Mouse (Mus musculus): ENCODE measurements around the gene Elmod3. TPM values are rescaled to one million over a fixed set of nuclear protein-coding genes. Genes with fewer than 3 reads are reported as not detected.
"Not testable (repeated sequence)": the region's sequence is repeated elsewhere in the genome, so short reads cannot be mapped to it uniquely, and the experiment has no call there.

Elmod3 gene
- polyA plus RNA-seq, 1 experiment from 2014 or later = 16.8 TPM

GRCm38 (mm10) chr6:72543265-72543850 is 54.9 kb downstream of the Elmod3 start:
- Histone ChIP-seq H3K27ac (peak overlapping the region; percentile 77; the same call in 1 of the 2 replicates), H3K36me3 (no peaks in the 10 kb centered on the region), H3K9me3 (replicated peaks) (no peaks in the 10 kb centered on the region), H3K9ac (no peak overlapping the region), H3K4me2 (no peak overlapping the region), H3K27me3 (no peaks in the 10 kb centered on the region), H3K4me1 (peaks cover 20% of the 10 kb centered on the region), H3K4me3 (replicated peaks) (no peak overlapping the region)
- WGBS = 78% methylated on average over 12 of the region's 12 CpGs
- ATAC-seq (replicated peaks; ENCODE audit: low FRiP score) = no peak

- peak overlapping the region; percentile 53 for H3K4me3 ChIP-seq (replicated peaks)
- no peaks in the 10 kb centered on the region for H3K27me3 ChIP-seq
- WGBS = 2% methylated on average over 16 of the region's 16 CpGs
- no peaks in the 10 kb centered on the region for H3K36me3 ChIP-seq
- H3K4me2 ChIP-seq = peak overlapping the region; percentile 68
- ATAC-seq (replicated peaks; ENCODE audit: low FRiP score) = peak; percentile 96
- H3K27ac ChIP-seq = no peak overlapping the region
- H3K9me3 ChIP-seq (replicated peaks) = no peaks in the 10 kb centered on the region
- peaks cover 23% of the 10 kb centered on the region for H3K4me1 ChIP-seq
- peak overlapping the region; percentile 53 for H3K9ac ChIP-seq
These were observed 59.6 kb downstream of the Elmod3 start for GRCm38 (mm10) chr6:72538562-72539031.

- 36% methylated on average over 10 of the region's 10 CpGs for WGBS
- Histone ChIP-seq H3K9ac (peak overlapping the region; percentile 53), H3K4me2 (peak overlapping the region; percentile 68), H3K36me3 (no peaks in the 10 kb centered on the region), H3K27me3 (no peaks in the 10 kb centered on the region), H3K4me1 (peaks cover 23% of the 10 kb centered on the region), H3K4me3 (replicated peaks) (peak overlapping the region; percentile 53), H3K27ac (no peak overlapping the region), H3K9me3 (replicated peaks) (no peaks in the 10 kb centered on the region)
- ATAC-seq (replicated peaks; ENCODE audit: low FRiP score) = no peak
These were observed 60.2 kb downstream of the Elmod3 start for GRCm38 (mm10) chr6:72537998-72538500.

- WGBS = 4% methylated on average over 9 of the region's 9 CpGs
- H3K27ac ChIP-seq = peak overlapping the region; percentile 71
- H3K27me3 ChIP-seq = no peaks in the 10 kb centered on the region
- H3K9me3 ChIP-seq (replicated peaks) = no peaks in the 10 kb centered on the region
- ATAC-seq (replicated peaks; ENCODE audit: low FRiP score) = no peak
- H3K4me2 ChIP-seq = peak overlapping the region; percentile 50
- H3K4me1 ChIP-seq = peaks cover 26% of the 10 kb centered on the region
- no peak overlapping the region for H3K9ac ChIP-seq
- H3K4me3 ChIP-seq (replicated peaks) = no peak overlapping the region
- no peaks in the 10 kb centered on the region for H3K36me3 ChIP-seq
These were observed 63.0 kb downstream of the Elmod3 start for GRCm38 (mm10) chr6:72535165-72535564.

- H3K4me3 ChIP-seq (replicated peaks) = no peak overlapping the region
- peaks cover 26% of the 10 kb centered on the region for H3K4me1 ChIP-seq
- H3K4me2 ChIP-seq = no peak overlapping the region
- no peak overlapping the region for H3K9ac ChIP-seq
- WGBS = 34% methylated on average over 9 of the region's 9 CpGs
- no peaks in the 10 kb centered on the region for H3K27me3 ChIP-seq
- ATAC-seq (replicated peaks; ENCODE audit: low FRiP score) = no peak
- peak overlapping the region; percentile 51; the same call in 1 of the 2 replicates for H3K27ac ChIP-seq
- no peaks in the 10 kb centered on the region for H3K9me3 ChIP-seq (replicated peaks)
- no peaks in the 10 kb centered on the region for H3K36me3 ChIP-seq
These were observed 64.0 kb downstream of the Elmod3 start for GRCm38 (mm10) chr6:72534035-72534809.

- not testable (repeated sequence) for H3K4me3 ChIP-seq (replicated peaks); H3K9me3 ChIP-seq (replicated peaks); H3K4me2 ChIP-seq; H3K27me3 ChIP-seq; H3K36me3 ChIP-seq; H3K9ac ChIP-seq
- Histone ChIP-seq H3K27ac (0 out of 2 replicates have a peak overlapping the region, but pooled peaks have one; percentile 51), H3K4me1 (peaks cover 24% of the 10 kb centered on the region)
- WGBS = 35% methylated on average over 1 of the region's 1 CpGs
- ATAC-seq (replicated peaks; ENCODE audit: low FRiP score) = peak; percentile 59
These were observed 64.7 kb downstream of the Elmod3 start for GRCm38 (mm10) chr6:72533555-72533954.

GRCm38 (mm10) chr6:72532580-72532979 is 65.6 kb downstream of the Elmod3 start:
- H3K9ac ChIP-seq = no peak overlapping the region
- WGBS = 78% methylated on average over 4 of the region's 4 CpGs
- H3K36me3 ChIP-seq = no peaks in the 10 kb centered on the region
- ATAC-seq (replicated peaks; ENCODE audit: low FRiP score) = no peak
- no peaks in the 10 kb centered on the region for H3K9me3 ChIP-seq (replicated peaks)
- H3K4me3 ChIP-seq (replicated peaks) = no peak overlapping the region
- H3K4me1 ChIP-seq = peaks cover 15% of the 10 kb centered on the region
- no peaks in the 10 kb centered on the region for H3K27me3 ChIP-seq
- H3K4me2 ChIP-seq = no peak overlapping the region
- H3K27ac ChIP-seq = no peak overlapping the region

- H3K9ac ChIP-seq = no peak overlapping the region
- H3K27me3 ChIP-seq = no peaks in the 10 kb centered on the region
- 73% methylated on average over 10 of the region's 10 CpGs for WGBS
- H3K4me2 ChIP-seq = no peak overlapping the region
- no peak overlapping the region for H3K27ac ChIP-seq
- no peaks in the 10 kb centered on the region for H3K9me3 ChIP-seq (replicated peaks)
- peaks cover 3% of the 10 kb centered on the region; the same call in 1 of the 2 replicates for H3K4me1 ChIP-seq
- ATAC-seq (replicated peaks; ENCODE audit: low FRiP score) = no peak
- H3K4me3 ChIP-seq (replicated peaks) = no peak overlapping the region
- no peaks in the 10 kb centered on the region for H3K36me3 ChIP-seq
These were observed 69.6 kb downstream of the Elmod3 start for GRCm38 (mm10) chr6:72528410-72529151.

- Histone ChIP-seq H3K36me3 (no peaks in the 10 kb centered on the region), H3K9me3 (replicated peaks) (no peaks in the 10 kb centered on the region), H3K4me3 (replicated peaks) (no peak overlapping the region), H3K9ac (no peak overlapping the region), H3K4me1 (no peaks in the 10 kb centered on the region), H3K4me2 (no peak overlapping the region), H3K27me3 (no peaks in the 10 kb centered on the region), H3K27ac (no peak overlapping the region)
- 90% methylated on average over 4 of the region's 4 CpGs for WGBS
- no peak for ATAC-seq (replicated peaks; ENCODE audit: low FRiP score)
These were observed 71.1 kb downstream of the Elmod3 start for GRCm38 (mm10) chr6:72527070-72527469.

GRCm38 (mm10) chr6:72524160-72524559 is 74.1 kb downstream of the Elmod3 start:
- peaks cover 14% of the 10 kb centered on the region for H3K4me1 ChIP-seq
- WGBS = 77% methylated on average over 2 of the region's 2 CpGs
- no peaks in the 10 kb centered on the region for H3K36me3 ChIP-seq
- no peaks in the 10 kb centered on the region for H3K27me3 ChIP-seq
- H3K27ac ChIP-seq = no peak overlapping the region
- no peak for ATAC-seq (replicated peaks; ENCODE audit: low FRiP score)
- H3K4me2 ChIP-seq = no peak overlapping the region
- no peaks in the 10 kb centered on the region for H3K9me3 ChIP-seq (replicated peaks)
- H3K9ac ChIP-seq = no peak overlapping the region
- no peak overlapping the region for H3K4me3 ChIP-seq (replicated peaks)

GRCm38 (mm10) chr6:72523222-72523621 is 75.0 kb downstream of the Elmod3 start:
- no peak for ATAC-seq (replicated peaks; ENCODE audit: low FRiP score)
- no peaks in the 10 kb centered on the region for H3K9me3 ChIP-seq (replicated peaks)

GRCm38 (mm10) chr6:72522288-72522687 is 75.9 kb downstream of the Elmod3 start:
- peaks cover 17% of the 10 kb centered on the region for H3K4me1 ChIP-seq
- WGBS = 63% methylated on average over 5 of the region's 5 CpGs

More at GRCm38 (mm10) chr6:72523222-72523621, 75.0 kb downstream of the Elmod3 start:
- H3K9ac ChIP-seq = no peak overlapping the region
- H3K4me3 ChIP-seq (replicated peaks) = no peak overlapping the region
- H3K36me3 ChIP-seq = no peaks in the 10 kb centered on the region
- H3K4me1 ChIP-seq = peaks cover 17% of the 10 kb centered on the region
- H3K4me2 ChIP-seq = no peak overlapping the region
- H3K27me3 ChIP-seq = no peaks in the 10 kb centered on the region
- H3K27ac ChIP-seq = no peak overlapping the region
- 79% methylated on average over 4 of the region's 4 CpGs for WGBS

More at GRCm38 (mm10) chr6:72522288-72522687, 75.9 kb downstream of the Elmod3 start:
- Histone ChIP-seq H3K27ac (no peak overlapping the region), H3K4me2 (no peak overlapping the region), H3K36me3 (no peaks in the 10 kb centered on the region), H3K4me3 (replicated peaks) (no peak overlapping the region), H3K9ac (no peak overlapping the region), H3K9me3 (replicated peaks) (no peaks in the 10 kb centered on the region), H3K27me3 (no peaks in the 10 kb centered on the region)
- ATAC-seq (replicated peaks; ENCODE audit: low FRiP score) = no peak

Measured in kidney, embryonic 15.5 days (tissue).